Mouse (Mus musculus): ENCODE results near the gene Best1.

DNA sequence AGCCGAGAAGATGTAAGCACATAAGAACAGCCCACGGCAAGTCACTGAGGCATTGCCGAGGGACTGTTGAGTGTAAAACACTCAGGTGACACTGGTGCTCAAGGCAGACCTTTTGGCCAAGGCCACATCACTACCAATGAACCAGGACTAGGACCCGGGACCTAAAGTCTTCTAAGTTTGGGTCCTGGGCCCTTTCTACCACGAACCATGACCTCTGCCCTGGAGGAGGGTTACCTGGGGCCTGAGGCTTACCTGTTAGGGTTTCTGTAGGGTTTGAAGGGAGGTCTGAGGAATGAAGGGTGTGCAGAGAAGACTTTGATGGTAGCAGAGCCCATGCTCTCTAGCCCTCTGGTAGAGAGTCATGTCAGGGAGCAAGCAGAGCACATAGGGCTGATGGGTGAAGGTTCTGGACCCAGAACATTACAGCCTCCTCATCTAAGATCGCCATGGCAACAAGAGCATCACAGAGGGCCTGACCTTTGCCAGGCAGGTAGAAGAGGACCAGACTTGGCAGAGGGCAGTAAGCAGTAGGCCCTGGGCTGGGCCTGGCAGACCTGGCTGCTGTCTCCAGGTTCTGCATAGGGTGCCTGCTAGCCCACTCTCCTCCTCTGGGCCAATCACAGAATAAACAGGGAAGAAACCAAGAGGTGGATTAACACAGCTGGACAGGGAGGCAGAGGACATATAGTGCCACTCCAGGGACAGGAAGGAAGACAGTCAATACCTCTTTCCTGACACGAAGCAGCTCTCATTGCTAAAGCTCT, at the start of gene Best1, which contains the start of gene Rab3il1:
- TF ChIP-seq CTCF (IDR thresholded peaks at IDR 0.05; ENCODE audit: borderline replicate concordance, control insufficient read depth, extremely low read depth, insufficient read depth, low read length, poor library complexity), result no peak
- no peak for TF ChIP-seq POLR2A (IDR thresholded peaks at IDR 0.05; ENCODE audit: control insufficient read depth, extremely low read depth, insufficient read depth, low read length, poor library complexity)
